Mouse (Mus musculus) hindbrain, embryonic 13.5 days (tissue): ENCODE data around the gene Rai14. TPM values are rescaled to one million over a fixed set of nuclear protein-coding genes. Genes with fewer than 3 reads are reported as not detected.
A peak's percentile ranks its signal among the peaks of the same experiment; 100 is the strongest.

ENCODE experiments used
- ATAC-seq: fragments of 200-750 bp; cut with Nextera tagmentation; 2 replicates; pipeline ENCODE4 v1.8.0; 2017; ENCODE audit warnings: moderate TSS enrichment; ENCODE audit not compliant: low FRiP score
- H3K27ac ChIP-seq: fragments of 300-500 bp; sonication (generic); 2 replicates; pipeline ENCODE4 v1.5.1; 2015; ENCODE audit warnings: inconsistent platforms, mild to moderate bottlenecking, moderate library complexity
- H3K27me3 ChIP-seq: fragments of 300-500 bp; sonication (generic); 2 replicates; pipeline ENCODE4 v1.6.1; 2015; ENCODE audit warnings: mild to moderate bottlenecking, inconsistent platforms
- H3K36me3 ChIP-seq: fragments of 300-500 bp; sonication (generic); 2 replicates; pipeline ENCODE4 v1.6.1; 2015; ENCODE audit warnings: mild to moderate bottlenecking, inconsistent platforms
- H3K4me1 ChIP-seq: fragments of 300-500 bp; sonication (generic); replicated peaks from 2 replicates; pipeline ENCODE4 v1.6.1; 2015; ENCODE audit warnings: inconsistent platforms
- H3K4me2 ChIP-seq: fragments of 300-500 bp; sonication (generic); 2 replicates; pipeline ENCODE4 v1.6.1; 2015; ENCODE audit warnings: inconsistent platforms, mild to moderate bottlenecking, moderate library complexity
- H3K4me3 ChIP-seq: fragments of 300-500 bp; sonication (generic); 2 replicates; pipeline ENCODE4 v1.5.1; 2015; ENCODE audit warnings: mild to moderate bottlenecking, inconsistent platforms
- H3K9ac ChIP-seq: fragments of 300-500 bp; sonication (generic); 2 replicates; pipeline ENCODE4 v1.6.1; 2015; ENCODE audit warnings: mild to moderate bottlenecking, inconsistent platforms
- H3K9me3 ChIP-seq: fragments of 300-500 bp; sonication (generic); 2 replicates; pipeline ENCODE4 v1.6.1; 2016; ENCODE audit warnings: inconsistent platforms
- WGBS: fragments of 180-500 bp; shearing (Covaris S2); methylation state at CpG from one replicate; pipeline ENCODE4 v1.1.7; 2015; 5-methylcytosine and 5-hydroxymethylcytosine counted together
- polyA plus RNA-seq: library from polyadenylated mRNA; unstranded; fragments of >200 nt; fragmentation: Nextera tagmentation; extraction: Ambion mirVana; gene quantifications from 2 replicates; pipeline ENCODE4 v1.2.1, GENCODE M21; 2015

The Rai14 gene
- polyA plus RNA-seq, 1 experiment from 2014 or later = 19.1 TPM

GRCm38 (mm10) chr15:10718763-10719162 lies 4.3 kb upstream of the Rai14 start:
- no peaks in the 10 kb centered on the region for H3K36me3 ChIP-seq
- no peak for ATAC-seq

DNA sequence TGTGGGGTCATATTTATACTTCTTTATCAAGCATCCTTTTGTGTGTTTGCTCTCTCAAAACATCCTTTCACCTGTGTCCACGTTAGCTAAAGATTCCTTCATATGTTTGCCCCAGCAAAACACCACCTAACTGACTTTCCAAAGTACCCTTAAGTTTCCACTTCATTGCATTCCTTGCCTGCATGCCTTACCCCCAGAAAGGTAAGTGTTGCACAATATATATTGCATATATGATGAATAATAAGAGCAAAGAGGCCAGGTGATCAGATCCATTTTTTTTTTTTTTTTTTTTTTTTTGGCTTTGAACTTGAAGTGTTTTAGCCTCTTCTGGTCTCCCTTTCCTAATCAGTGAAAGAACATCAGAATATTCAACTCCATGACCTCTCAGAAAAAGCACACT lies 2.9 kb upstream of the Rai14 start:
- Histone ChIP-seq H3K4me1 (peaks cover 15% of the 10 kb centered on the region), H3K27me3 (peaks cover 6% of the 10 kb centered on the region; the same call in 1 of the 2 replicates), H3K9me3 (no peaks in the 10 kb centered on the region), H3K4me2 (no peak overlapping the region), H3K9ac (no peak overlapping the region), H3K36me3 (no peaks in the 10 kb centered on the region), H3K4me3 (no peak overlapping the region), H3K27ac (no peak overlapping the region)
- WGBS = 95% methylated on average over 1 of the region's 1 CpGs
- ATAC-seq = no peak

More at GRCm38 (mm10) chr15:10718763-10719162, 4.3 kb upstream of the Rai14 start:
- no peaks in the 10 kb centered on the region for H3K9me3 ChIP-seq
- H3K4me3 ChIP-seq = no peak overlapping the region
- H3K9ac ChIP-seq = no peak overlapping the region
- peaks cover 14% of the 10 kb centered on the region for H3K4me1 ChIP-seq
- 93% methylated on average over 10 of the region's 10 CpGs for WGBS
- no peak overlapping the region for H3K27ac ChIP-seq
- peaks cover 6% of the 10 kb centered on the region; the same call in 1 of the 2 replicates for H3K27me3 ChIP-seq
- H3K4me2 ChIP-seq = no peak overlapping the region

DNA sequence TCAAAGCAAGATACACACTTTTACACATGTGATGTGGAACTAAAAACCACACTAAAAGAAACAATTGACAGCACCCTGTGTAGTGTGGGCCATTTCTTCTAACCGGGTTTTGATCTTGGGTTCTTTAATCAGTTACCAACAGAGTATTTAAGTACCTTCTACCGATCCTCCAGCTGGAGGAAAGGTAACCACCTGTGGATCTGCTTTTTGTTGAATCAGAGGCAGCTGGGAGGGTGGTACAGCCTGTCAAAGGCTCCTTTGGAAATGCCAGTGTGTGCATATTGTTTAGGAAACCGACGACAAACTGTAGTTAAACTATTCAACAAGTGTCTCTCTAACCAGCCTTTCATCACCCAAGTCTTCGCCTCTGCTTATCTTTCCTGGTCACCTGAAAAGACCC lies 1.5 kb upstream of the Rai14 start:
- no peak for ATAC-seq
- Histone ChIP-seq H3K4me1 (peaks cover 29% of the 10 kb centered on the region), H3K4me2 (no peak overlapping the region), H3K9me3 (no peaks in the 10 kb centered on the region), H3K4me3 (no peak overlapping the region), H3K27ac (no peak overlapping the region), H3K27me3 (peaks cover 6% of the 10 kb centered on the region; the same call in 1 of the 2 replicates), H3K36me3 (no peaks in the 10 kb centered on the region), H3K9ac (no peak overlapping the region)
- 13% methylated on average over 5 of the region's 5 CpGs for WGBS

DNA sequence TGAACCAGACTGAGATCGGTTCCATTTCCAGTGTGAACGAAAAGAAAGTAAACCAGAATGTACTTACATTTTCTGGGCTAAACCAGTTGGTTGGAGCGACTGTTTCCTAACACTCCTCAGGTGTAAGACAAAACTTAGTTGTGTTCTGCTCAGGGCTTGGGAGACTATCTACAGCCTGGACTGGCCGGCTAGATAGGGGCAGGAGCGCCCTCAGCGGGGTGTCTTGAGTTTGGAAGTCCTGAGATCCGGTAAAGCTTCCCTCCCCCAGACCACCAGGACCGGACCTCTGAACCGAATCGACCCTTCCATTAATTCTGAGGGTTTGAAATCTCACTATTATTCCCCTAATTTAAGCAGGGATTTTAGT lies 698 bp upstream of the Rai14 start:
- H3K9ac ChIP-seq = peak overlapping the region; percentile 88
- H3K4me3 ChIP-seq = peak overlapping the region; percentile 72
- peak overlapping the region; percentile 76; the same call in 1 of the 2 replicates for H3K27ac ChIP-seq
- H3K4me2 ChIP-seq = peak overlapping the region; percentile 97
- ATAC-seq = peak; percentile 18; the same call in 1 of the 2 replicates
- H3K4me1 ChIP-seq = peaks cover 30% of the 10 kb centered on the region
- under 1% methylated on average over 10 of the region's 10 CpGs for WGBS
- H3K27me3 ChIP-seq = peaks cover 6% of the 10 kb centered on the region; the same call in 1 of the 2 replicates
- no peaks in the 10 kb centered on the region for H3K9me3 ChIP-seq
- H3K36me3 ChIP-seq = no peaks in the 10 kb centered on the region

GRCm38 (mm10) chr15:10713626-10714316 lies 653 bp downstream of the Rai14 start:
- Histone ChIP-seq H3K9me3 (no peaks in the 10 kb centered on the region), H3K27ac (peak overlapping the region; percentile 76), H3K4me3 (peak overlapping the region; percentile 72), H3K27me3 (peaks cover 6% of the 10 kb centered on the region; the same call in 1 of the 2 replicates), H3K36me3 (no peaks in the 10 kb centered on the region), H3K9ac (peak overlapping the region; percentile 88), H3K4me2 (peak overlapping the region; percentile 97), H3K4me1 (peaks cover 34% of the 10 kb centered on the region)
- ATAC-seq = peak; percentile 61
- 0% methylated on average over 34 of the region's 35 CpGs for WGBS

DNA sequence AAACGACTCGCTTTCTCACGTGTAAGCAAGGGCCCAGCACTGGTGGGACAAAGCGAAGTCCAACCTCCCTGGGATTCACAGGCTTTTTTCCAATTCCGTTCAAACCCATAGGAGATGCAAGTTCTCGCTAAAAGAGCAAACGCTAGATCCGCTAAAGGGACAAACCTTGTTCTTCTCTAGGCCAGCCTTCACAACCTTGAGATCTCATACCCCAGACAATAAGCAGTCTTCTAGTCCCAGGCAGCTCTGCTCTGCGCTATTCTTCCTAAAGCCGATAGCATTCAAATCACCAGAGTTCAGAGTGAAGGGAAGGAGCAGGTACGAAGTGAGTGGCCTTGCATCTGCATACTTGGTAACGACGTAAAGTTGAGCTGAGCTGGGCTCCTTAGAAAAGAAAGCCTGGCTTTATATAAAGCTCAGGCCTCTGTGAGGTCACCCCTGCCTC lies 1.2 kb downstream of the Rai14 start:
- peak overlapping the region; percentile 72 for H3K4me3 ChIP-seq
- peak overlapping the region; percentile 76; the same call in 1 of the 2 replicates for H3K27ac ChIP-seq
- ATAC-seq = peak; percentile 25; the same call in 1 of the 2 replicates
- H3K4me2 ChIP-seq = peak overlapping the region; percentile 97
- peak overlapping the region; percentile 88 for H3K9ac ChIP-seq
- H3K36me3 ChIP-seq = no peaks in the 10 kb centered on the region
- H3K27me3 ChIP-seq = peaks cover 6% of the 10 kb centered on the region; the same call in 1 of the 2 replicates
- WGBS = 3% methylated on average over 13 of the region's 13 CpGs
- H3K9me3 ChIP-seq = no peaks in the 10 kb centered on the region
- H3K4me1 ChIP-seq = peaks cover 34% of the 10 kb centered on the region

- no peaks in the 10 kb centered on the region for H3K9me3 ChIP-seq
- peak overlapping the region; percentile 88 for H3K9ac ChIP-seq
- H3K4me3 ChIP-seq = peak overlapping the region; percentile 72
- no peak overlapping the region for H3K27ac ChIP-seq
- H3K27me3 ChIP-seq = peaks cover 6% of the 10 kb centered on the region; the same call in 1 of the 2 replicates
- no peak for ATAC-seq
- WGBS = 65% methylated on average over 3 of the region's 3 CpGs
- H3K36me3 ChIP-seq = no peaks in the 10 kb centered on the region
- peak overlapping the region; percentile 97 for H3K4me2 ChIP-seq
- H3K4me1 ChIP-seq = peaks cover 34% of the 10 kb centered on the region
These were observed 2.1 kb downstream of the Rai14 start for GRCm38 (mm10) chr15:10712288-10712687.

DNA sequence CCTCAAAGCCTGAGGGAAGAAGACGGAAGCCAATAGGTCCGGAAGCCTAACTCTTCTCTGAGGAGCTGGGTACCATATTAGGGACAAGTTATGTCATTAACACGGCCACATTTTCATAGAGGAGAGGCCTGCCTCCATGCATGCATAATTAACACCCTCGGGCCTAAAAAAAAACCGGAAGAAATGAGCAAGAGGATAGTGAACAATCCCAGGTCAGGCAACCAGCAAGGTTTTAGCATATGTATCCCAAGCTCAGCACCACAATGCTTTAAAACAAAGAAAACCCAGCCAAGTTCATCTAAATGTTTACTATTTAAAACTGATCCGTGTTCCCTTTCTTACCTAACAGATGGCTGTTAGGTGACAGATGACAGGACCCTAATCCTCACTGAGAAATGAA lies 3.2 kb downstream of the Rai14 start:
- H3K27me3 ChIP-seq = peaks cover 6% of the 10 kb centered on the region; the same call in 1 of the 2 replicates
- 45% methylated on average over 6 of the region's 6 CpGs for WGBS
- no peak overlapping the region for H3K4me3 ChIP-seq
- H3K9ac ChIP-seq = no peak overlapping the region
- no peaks in the 10 kb centered on the region for H3K36me3 ChIP-seq
- H3K9me3 ChIP-seq = no peaks in the 10 kb centered on the region
- peaks cover 37% of the 10 kb centered on the region for H3K4me1 ChIP-seq
- no peak overlapping the region for H3K27ac ChIP-seq
- no peak for ATAC-seq
- H3K4me2 ChIP-seq = peak overlapping the region; percentile 97; the same call in 1 of the 2 replicates

- no peak overlapping the region for H3K27ac ChIP-seq
- H3K4me3 ChIP-seq = no peak overlapping the region
- ATAC-seq = no peak
- no peaks in the 10 kb centered on the region for H3K36me3 ChIP-seq
- peaks cover 40% of the 10 kb centered on the region for H3K4me1 ChIP-seq
- H3K27me3 ChIP-seq = no peaks in the 10 kb centered on the region
- H3K9ac ChIP-seq = no peak overlapping the region
- WGBS = 89% methylated on average over 10 of the region's 10 CpGs
- no peaks in the 10 kb centered on the region for H3K9me3 ChIP-seq
- H3K4me2 ChIP-seq = no peak overlapping the region
These were observed 5.7 kb downstream of the Rai14 start for GRCm38 (mm10) chr15:10708591-10709272.

DNA sequence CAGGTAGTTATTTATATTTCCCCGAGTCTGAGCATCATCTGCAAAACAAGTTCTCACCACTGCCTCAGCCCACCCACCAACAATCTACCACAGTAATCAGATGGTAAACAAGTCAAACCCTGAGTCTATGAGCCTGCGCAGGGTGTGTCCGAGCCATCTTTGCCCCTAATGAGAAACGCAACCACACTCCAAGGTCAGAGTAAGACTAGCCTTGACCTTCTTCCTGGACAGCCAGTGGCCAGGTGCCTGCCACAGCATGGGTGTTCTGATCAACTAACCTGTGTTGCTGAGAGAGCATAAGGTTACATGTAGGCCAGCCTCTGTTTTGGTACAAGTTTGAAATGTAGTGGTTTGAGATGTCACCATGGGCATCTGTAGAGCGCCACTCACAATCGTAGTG lies 7.3 kb downstream of the Rai14 start:
- no peak for ATAC-seq
- Histone ChIP-seq H3K27ac (no peak overlapping the region), H3K4me3 (no peak overlapping the region), H3K9me3 (no peaks in the 10 kb centered on the region), H3K36me3 (no peaks in the 10 kb centered on the region), H3K4me1 (peaks cover 28% of the 10 kb centered on the region), H3K27me3 (no peaks in the 10 kb centered on the region), H3K9ac (no peak overlapping the region), H3K4me2 (no peak overlapping the region)
- WGBS = 96% methylated on average over 6 of the region's 6 CpGs

DNA sequence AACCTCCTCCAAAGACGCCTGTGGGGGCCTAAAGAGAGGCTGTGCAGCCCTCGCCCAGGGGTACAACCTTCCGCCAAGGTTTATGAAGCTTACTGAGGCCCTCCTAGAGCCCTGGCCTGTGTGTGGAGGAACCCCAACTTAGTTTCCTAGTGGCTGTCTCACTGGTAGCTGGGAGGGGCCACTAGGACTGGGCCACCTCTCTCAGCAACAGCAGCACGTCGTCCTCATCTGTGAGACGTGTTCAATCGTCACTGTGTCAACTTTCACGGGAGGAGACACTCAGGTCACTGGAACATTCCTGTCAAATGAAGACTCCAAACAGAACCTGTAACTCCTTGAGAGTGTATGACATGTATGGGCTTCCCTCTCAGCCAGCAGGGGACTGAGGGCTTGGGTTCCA lies 8.0 kb downstream of the Rai14 start:
- no peak overlapping the region for H3K4me2 ChIP-seq
- no peak overlapping the region for H3K27ac ChIP-seq
- H3K9me3 ChIP-seq = no peaks in the 10 kb centered on the region
- no peak for ATAC-seq
- H3K27me3 ChIP-seq = no peaks in the 10 kb centered on the region
- H3K4me3 ChIP-seq = no peak overlapping the region
- H3K4me1 ChIP-seq = peaks cover 24% of the 10 kb centered on the region
- no peak overlapping the region for H3K9ac ChIP-seq
- WGBS = 78% methylated on average over 8 of the region's 8 CpGs
- no peaks in the 10 kb centered on the region for H3K36me3 ChIP-seq

- H3K27ac ChIP-seq = no peak overlapping the region
- no peaks in the 10 kb centered on the region for H3K27me3 ChIP-seq
- no peak overlapping the region for H3K4me2 ChIP-seq
- no peak for ATAC-seq
- no peak overlapping the region for H3K9ac ChIP-seq
- 50% methylated on average over 5 of the region's 5 CpGs for WGBS
- H3K4me3 ChIP-seq = no peak overlapping the region
- peaks cover 18% of the 10 kb centered on the region for H3K4me1 ChIP-seq
- no peaks in the 10 kb centered on the region for H3K36me3 ChIP-seq
- no peaks in the 10 kb centered on the region for H3K9me3 ChIP-seq
These were observed 8.7 kb downstream of the Rai14 start for GRCm38 (mm10) chr15:10705752-10706151.
